Mouse (Mus musculus) kidney, adult 2 months (tissue): Measurements from ENCODE around the gene Lamp2.

ENCODE experiments used
- CTCF ChIP-seq: fragments of 200-500 bp; conservative IDR thresholded peaks from 2 replicates; pipeline ENCODE4 v1.5.1; 2011; ENCODE audit warnings: low read depth, mild to moderate bottlenecking, control low read depth, low read length, moderate library complexity, mixed read lengths; ENCODE audit not compliant: insufficient read depth, insufficient read length
- POLR2A ChIP-seq: fragments of 200-500 bp; IDR thresholded peaks from one replicate; pipeline ENCODE4 v1.6.1; 2011; ENCODE audit warnings: low read depth, low read length, control low read depth

GRCm38 (mm10) chrX:38456635-38457006, 367 bp upstream of the Lamp2 start:
- no peak for TF ChIP-seq CTCF
- TF ChIP-seq POLR2A: no peak
